In genomic region chr8:69901484-69902162, GRCm38 (mm10) we compare ENCODE assay signal across 8 mouse cellular contexts. TPM values are rescaled to one million over a fixed set of nuclear protein-coding genes. Genes with fewer than 3 reads are reported as not detected.
A peak's percentile ranks its signal among the peaks of the same experiment; 100 is the strongest.
DNase-seq lines count a peak whose midpoint lies in the region; ATAC-seq lines count a peak whose summit lies in the region.

No protein-coding gene starts in this region.

- no peaks in the 10 kb centered on the region for H3K9me3 ChIP-seq in hindbrain, embryonic 15.5 days

- peak; percentile 76 for ATAC-seq in hindbrain, embryonic 15.5 days (ENCODE audit: low FRiP score, low read depth)

- H3K27me3 ChIP-seq in hindbrain, embryonic 15.5 days = no peaks in the 10 kb centered on the region

- H3K4me2 ChIP-seq in hindbrain, embryonic 15.5 days = peak overlapping the region; percentile 79

- DNase-seq in T-cell, adult 2 months (ENCODE audit: low spot score) = peak; percentile 94
- DNase-seq in cerebellum, postnatal 36 days = peak; percentile 96 to 98
- DNase-seq in frontal cortex, postnatal 36 days (ENCODE audit: low spot score in 2 of 2) = peak; percentile 98 to 99
- peak; percentile 93 for DNase-seq in left cerebral cortex, adult 11 months (ENCODE audit: low spot score)
- peak; percentile 98 to 99 for DNase-seq in lung, postnatal 4 days
- peak; percentile 90 for DNase-seq in retina, postnatal 7 days (ENCODE audit: low read depth, low spot score)
- peak; percentile 97 for DNase-seq in urinary bladder, adult 2 months (ENCODE audit: low spot score)

- WGBS in hindbrain, embryonic 15.5 days = 2% methylated on average over 41 of the region's 41 CpGs

- H3K4me1 ChIP-seq in hindbrain, embryonic 15.5 days (replicated peaks) = peaks cover 59% of the 10 kb centered on the region

- H3K4me3 ChIP-seq in hindbrain, embryonic 15.5 days = peak overlapping the region; percentile 86

- peak overlapping the region; percentile 94 for H3K27ac ChIP-seq in hindbrain, embryonic 15.5 days (replicated peaks)

- peak overlapping the region; percentile 78 for H3K9ac ChIP-seq in hindbrain, embryonic 15.5 days

- H3K36me3 ChIP-seq in hindbrain, embryonic 15.5 days = no peaks in the 10 kb centered on the region

RNA-seq across cellular contexts. Expression of gene Tssk6, which starts 0.4 kb away (rescaled TPM):
- 3.5 and 4.3 TPM in 2 replicates for polyA plus RNA-seq in hindbrain, embryonic 15.5 days (2015; fragmentation: Nextera tagmentation; extraction: Ambion mirVana)
- 0.66 and 0.67 TPM in 2 replicates for polyA plus RNA-seq in urinary bladder, adult 2 months (2012; rRNA removed)

RNA-seq across cellular contexts. Expression of gene Ndufa13, which starts 0.7 kb away (rescaled TPM):
- 196 and 197 TPM in 2 replicates for polyA plus RNA-seq in hindbrain, embryonic 15.5 days (2015; fragmentation: Nextera tagmentation; extraction: Ambion mirVana)
- 136 and 140 TPM in 2 replicates for polyA plus RNA-seq in urinary bladder, adult 2 months (2012; rRNA removed)

RNA-seq across cellular contexts. Expression of gene Yjefn3, which starts 0.9 kb away (rescaled TPM):
- 10.1 and 13.8 TPM in 2 replicates for polyA plus RNA-seq in hindbrain, embryonic 15.5 days (2015; fragmentation: Nextera tagmentation; extraction: Ambion mirVana)
- 1.2 and 1.8 TPM in 2 replicates for polyA plus RNA-seq in urinary bladder, adult 2 months (2012; rRNA removed)

RNA-seq across cellular contexts. Expression of gene Cilp2, which starts 14.1 kb away (rescaled TPM):
- polyA plus RNA-seq in hindbrain, embryonic 15.5 days (2015; fragmentation: Nextera tagmentation; extraction: Ambion mirVana) = 6.7 and 6.9 TPM in 2 replicates
- 0.16 and 0.34 TPM in 2 replicates for polyA plus RNA-seq in urinary bladder, adult 2 months (2012; rRNA removed)

Comparison
In these comparisons a context has a peak if more than half of its experiments do, and no peak if none do; other contexts are left out.
1. Peak in every context shown above with its lines: DNase-seq, ATAC-seq, H3K4me3 ChIP-seq and H3K27ac ChIP-seq.